Mouse (Mus musculus): ENCODE measurements around the gene Sept3. TPM values are rescaled to one million over a fixed set of nuclear protein-coding genes. Genes with fewer than 3 reads are reported as not detected.
A peak's percentile ranks its signal among the peaks of the same experiment; 100 is the strongest.

Gene Sept3
- polyA plus RNA-seq (2021): 2.0 TPM

GRCm38 (mm10) chr15:82274593-82274926 lies at the start of gene Sept3:
Sept3 (plus strand) TSS chr15:82274893.
- DNase-seq (ENCODE audit: low read depth, low spot score) (no peak), ATAC-seq (no peak)
- in situ Hi-C loops (cut with MboI; ENCODE audit: low pct_unique_long_range_greater_than_20kb): no loop called here
- ChIA-PET CTCF (interaction anchor here (3.0 kb wide), 1 partner anchor 10 kb away, joined by 9 read pairs; no protein-coding TSS in a partner anchor), POLR2A (no interaction called here)
- H3K27me3 ChIP-seq: peaks cover 44% of the 10 kb centered on the region
- TF ChIP-seq CTCF (IDR thresholded peaks at IDR 0.05): no peak

GRCm38 (mm10) chr15:82225769-82226168 lies 48.9 kb upstream of the Sept3 start:
- no peak for ATAC-seq
- ChIA-PET CTCF (no interaction called here), POLR2A (no interaction called here)

GRCm38 (mm10) chr15:82229542-82230045 lies 45.1 kb upstream of the Sept3 start:
- TF ChIP-seq CTCF (IDR thresholded peaks at IDR 0.05): no peak
- in situ Hi-C loops (cut with MboI; ENCODE audit: low pct_unique_long_range_greater_than_20kb): no loop called here
- ChIA-PET CTCF (no interaction called here), POLR2A (no interaction called here)
- no peaks in the 10 kb centered on the region for H3K27me3 ChIP-seq
- ATAC-seq (no peak), DNase-seq (ENCODE audit: low read depth, low spot score) (no peak)

More at GRCm38 (mm10) chr15:82225769-82226168, 48.9 kb upstream of the Sept3 start:
- in situ Hi-C loops (cut with MboI; ENCODE audit: low pct_unique_long_range_greater_than_20kb): no loop called here
- TF ChIP-seq CTCF (IDR thresholded peaks at IDR 0.05): no peak
- H3K27me3 ChIP-seq: peaks cover 7% of the 10 kb centered on the region
- no peak for DNase-seq (ENCODE audit: low read depth, low spot score)

- no peak for DNase-seq (ENCODE audit: low read depth, low spot score)
- ChIA-PET CTCF (no interaction called here), POLR2A (no interaction called here)
- no peaks in the 10 kb centered on the region for H3K27me3 ChIP-seq
- no peak for TF ChIP-seq CTCF (IDR thresholded peaks at IDR 0.05)
- in situ Hi-C loops (cut with MboI; ENCODE audit: low pct_unique_long_range_greater_than_20kb): no loop called here
- no peak for ATAC-seq
Observed at GRCm38 (mm10) chr15:82230098-82230611, 44.5 kb upstream of the Sept3 start.

GRCm38 (mm10) chr15:82231100-82231499 lies 43.6 kb upstream of the Sept3 start:
- TF ChIP-seq CTCF (IDR thresholded peaks at IDR 0.05): no peak
- H3K27me3 ChIP-seq: no peaks in the 10 kb centered on the region
- ChIA-PET POLR2A (no interaction called here), CTCF (interaction anchor here (1.1 kb wide), 1 partner anchor 13 kb away, joined by 3 read pairs; no protein-coding TSS in a partner anchor)
- in situ Hi-C loops (cut with MboI; ENCODE audit: low pct_unique_long_range_greater_than_20kb): no loop called here
- DNase-seq (ENCODE audit: low read depth, low spot score) (no peak), ATAC-seq (no peak)

- no peak for TF ChIP-seq CTCF (IDR thresholded peaks at IDR 0.05)
- ChIA-PET CTCF (interaction anchor here (1.1 kb wide), 1 partner anchor 12 kb away, joined by 3 read pairs; no protein-coding TSS in a partner anchor), POLR2A (no interaction called here)
- no peaks in the 10 kb centered on the region for H3K27me3 ChIP-seq
- no peak for DNase-seq (ENCODE audit: low read depth, low spot score)
- ATAC-seq: no peak
- in situ Hi-C loops (cut with MboI; ENCODE audit: low pct_unique_long_range_greater_than_20kb): no loop called here
Observed at GRCm38 (mm10) chr15:82231591-82232378, 42.9 kb upstream of the Sept3 start.

DNA sequence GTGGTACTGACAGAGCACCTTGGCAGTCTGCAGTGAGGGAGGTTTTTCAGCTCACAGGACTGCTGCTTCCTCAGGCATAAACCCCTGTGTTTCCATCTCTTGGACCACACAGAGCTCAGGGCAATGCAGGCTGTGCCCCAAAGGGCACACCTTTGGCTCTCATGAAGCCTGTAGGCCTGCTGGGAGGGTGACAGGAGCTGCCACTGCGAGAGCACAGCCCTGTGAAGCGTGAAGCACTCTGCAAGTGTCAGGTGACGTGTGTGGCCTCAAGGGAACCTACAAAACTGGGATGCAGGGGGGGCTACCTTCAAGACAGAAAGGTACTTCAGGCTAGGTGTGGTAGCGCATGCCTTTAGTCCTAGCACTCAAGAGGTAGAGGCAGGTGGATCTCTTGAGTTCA lies 42.0 kb upstream of the Sept3 start:
- ChIA-PET POLR2A (no interaction called here), CTCF (interaction anchor here (0.9 kb wide), 1 partner anchor 89 kb away, joined by 3 read pairs; no protein-coding TSS in a partner anchor)
- H3K27me3 ChIP-seq: no peaks in the 10 kb centered on the region
- no peak for TF ChIP-seq CTCF (IDR thresholded peaks at IDR 0.05)
- DNase-seq (ENCODE audit: low read depth, low spot score) (no peak), ATAC-seq (no peak)
- in situ Hi-C loops (cut with MboI; ENCODE audit: low pct_unique_long_range_greater_than_20kb): no loop called here

GRCm38 (mm10) chr15:82235661-82236060 lies 39.0 kb upstream of the Sept3 start:
- H3K27me3 ChIP-seq: no peaks in the 10 kb centered on the region
- POLR2A ChIA-PET: no interaction called here
- CTCF ChIA-PET: no interaction called here
- ATAC-seq (no peak), DNase-seq (ENCODE audit: low read depth, low spot score) (no peak)
- no peak for TF ChIP-seq CTCF (IDR thresholded peaks at IDR 0.05)
- in situ Hi-C loops (cut with MboI; ENCODE audit: low pct_unique_long_range_greater_than_20kb): loop anchor here (5.0 kb wide), 2 partner anchors 93 to 168 kb away; partner anchors contain the start of gene Mei1

DNA sequence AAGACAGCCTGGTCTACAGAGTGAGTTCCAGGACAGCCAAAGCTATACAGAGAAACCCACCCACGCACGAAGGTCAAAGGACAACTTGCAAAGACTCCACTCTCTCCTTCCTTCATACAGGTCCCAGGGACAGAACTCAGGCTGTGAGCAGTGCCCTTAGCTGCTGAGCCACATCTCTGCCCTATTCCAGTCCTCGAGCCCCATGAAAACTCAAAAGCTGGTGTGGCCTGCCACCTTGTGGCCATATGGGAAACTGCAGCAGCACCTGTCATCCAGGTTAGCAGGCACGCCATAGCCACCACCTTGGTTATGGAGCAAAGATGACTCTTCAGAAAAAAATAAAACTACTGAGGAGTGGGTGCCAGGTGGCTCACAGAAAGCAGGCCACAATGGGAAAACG lies 38.1 kb upstream of the Sept3 start:
- peak; percentile 20 for DNase-seq (ENCODE audit: low read depth, low spot score)
- ChIA-PET POLR2A (interaction anchor here (0.9 kb wide), 1 partner anchor 112 kb away, joined by 5 read pairs; no protein-coding TSS in a partner anchor), CTCF (interaction anchor here (0.7 to 3.1 kb wide), 13 partner anchors 12 to 192 kb away, joined by 3 to 16 read pairs (median 3); partner anchors contain the start of gene Srebf2)
- peak; percentile 48 for ATAC-seq
- H3K27me3 ChIP-seq: no peaks in the 10 kb centered on the region
- no peak for TF ChIP-seq CTCF (IDR thresholded peaks at IDR 0.05)
- in situ Hi-C loops (cut with MboI; ENCODE audit: low pct_unique_long_range_greater_than_20kb): loop anchor here (5.0 kb wide), 2 partner anchors 94 to 169 kb away; partner anchors contain the start of gene Mei1

GRCm38 (mm10) chr15:82243311-82243710 lies 31.4 kb upstream of the Sept3 start:
- ChIA-PET POLR2A (interaction anchor here (0.5 kb wide), 1 partner anchor 1950 kb away, joined by 3 read pairs; no protein-coding TSS in a partner anchor), CTCF (interaction anchor here (1.4 kb wide), 1 partner anchor 79 kb away, joined by 3 read pairs; no protein-coding TSS in a partner anchor)
- ATAC-seq (no peak), DNase-seq (ENCODE audit: low read depth, low spot score) (no peak)
- TF ChIP-seq CTCF (IDR thresholded peaks at IDR 0.05): no peak
- H3K27me3 ChIP-seq: no peaks in the 10 kb centered on the region
- in situ Hi-C loops (cut with MboI; ENCODE audit: low pct_unique_long_range_greater_than_20kb): no loop called here

GRCm38 (mm10) chr15:82243742-82244114 lies 31.0 kb upstream of the Sept3 start:
- ATAC-seq: peak; percentile 15
- H3K27me3 ChIP-seq: no peaks in the 10 kb centered on the region
- TF ChIP-seq CTCF (IDR thresholded peaks at IDR 0.05): no peak
- ChIA-PET CTCF (interaction anchor here (0.7 to 1.4 kb wide), 2 partner anchors 12 to 79 kb away, joined by 3 read pairs; no protein-coding TSS in a partner anchor), POLR2A (interaction anchor here (0.5 kb wide), 1 partner anchor 1949 kb away, joined by 3 read pairs; no protein-coding TSS in a partner anchor)
- no peak for DNase-seq (ENCODE audit: low read depth, low spot score)
- in situ Hi-C loops (cut with MboI; ENCODE audit: low pct_unique_long_range_greater_than_20kb): no loop called here

Measured in Patski (cell line).